Mouse (Mus musculus) erythroblast, embryonic 14.5 days (primary cell): ENCODE results near the gene Zscan2. TPM values are rescaled to one million over a fixed set of nuclear protein-coding genes. Genes with fewer than 3 reads are reported as not detected.
A peak's percentile ranks its signal among the peaks of the same experiment; 100 is the strongest.

Experiments
- H3K27me3 ChIP-seq: 2 replicates; pipeline ENCODE4 v1.6.1; 2012; ENCODE audit warnings: inconsistent platforms; ENCODE audit not compliant: control insufficient read depth
- H3K36me3 ChIP-seq: 2 replicates; pipeline ENCODE4 v1.6.1; 2012; ENCODE audit warnings: mild to moderate bottlenecking, inconsistent platforms; ENCODE audit not compliant: control insufficient read depth
- H3K4me1 ChIP-seq: 2 replicates; pipeline ENCODE4 v1.6.1; 2012; ENCODE audit warnings: inconsistent platforms; ENCODE audit not compliant: control insufficient read depth
- H3K4me3 ChIP-seq: replicated peaks from 2 replicates; pipeline ENCODE3; 2012; ENCODE audit warnings: moderate library complexity, mild to moderate bottlenecking, inconsistent platforms
- H3K9me3 ChIP-seq: 2 replicates; pipeline ENCODE4 v1.6.1; 2012; ENCODE audit warnings: low read length, inconsistent platforms, mixed read lengths; ENCODE audit not compliant: control insufficient read depth
- GATA1 ChIP-seq: IDR thresholded peaks from 2 replicates; pipeline ENCODE4 v1.6.1; 2012; ENCODE audit warnings: low read length, inconsistent platforms, mixed read lengths
- TAL1 ChIP-seq: IDR thresholded peaks from 3 replicates; pipeline ENCODE4 v1.6.1; 2012; ENCODE audit warnings: low read length, inconsistent platforms, mixed read lengths
- polyA plus RNA-seq: library from polyadenylated mRNA; stranded (reverse); fragments of >175 nt; gene quantifications from 2 replicates; pipeline ENCODE4 v1.2.3, GENCODE M21; 2012

Gene Zscan2
- polyA plus RNA-seq, 1 experiment = 0.02 TPM

DNA sequence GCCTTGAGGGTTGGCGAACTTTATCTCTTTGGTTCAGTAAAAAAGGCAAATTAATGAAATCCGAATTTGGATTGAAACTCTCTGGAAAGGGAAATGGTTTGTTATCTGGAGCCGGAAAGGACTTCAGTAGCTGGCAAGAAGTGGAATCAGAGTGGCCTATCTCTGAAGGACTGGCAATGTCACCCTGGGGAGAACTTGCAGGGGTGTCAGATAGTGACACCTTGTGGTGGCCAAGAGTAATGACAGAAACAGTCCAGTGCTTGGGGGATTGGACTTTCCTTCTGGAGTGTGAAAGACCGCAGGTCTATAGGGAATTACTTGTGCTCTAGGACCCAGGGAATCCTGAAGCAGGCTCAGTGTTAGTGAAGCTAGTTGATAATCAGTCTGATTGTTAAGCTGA lies 11.0 kb upstream of the Zscan2 start:
- TF ChIP-seq GATA1 (no peak), TAL1 (no peak)
- H3K27me3 ChIP-seq = no peaks in the 10 kb centered on the region
- no peaks in the 10 kb centered on the region for H3K4me1 ChIP-seq
- peaks cover 5% of the 10 kb centered on the region for H3K9me3 ChIP-seq
- H3K4me3 ChIP-seq = no peak overlapping the region
- no peaks in the 10 kb centered on the region for H3K36me3 ChIP-seq

- Histone ChIP-seq H3K4me1 (no peaks in the 10 kb centered on the region), H3K36me3 (no peaks in the 10 kb centered on the region), H3K27me3 (no peaks in the 10 kb centered on the region), H3K9me3 (peaks cover 5% of the 10 kb centered on the region), H3K4me3 (no peak overlapping the region)
- no peak for TF ChIP-seq GATA1
- TF ChIP-seq TAL1 = no peak
Observed at GRCm38 (mm10) chr7:80850520-80850919, 10.2 kb upstream of the Zscan2 start.

DNA sequence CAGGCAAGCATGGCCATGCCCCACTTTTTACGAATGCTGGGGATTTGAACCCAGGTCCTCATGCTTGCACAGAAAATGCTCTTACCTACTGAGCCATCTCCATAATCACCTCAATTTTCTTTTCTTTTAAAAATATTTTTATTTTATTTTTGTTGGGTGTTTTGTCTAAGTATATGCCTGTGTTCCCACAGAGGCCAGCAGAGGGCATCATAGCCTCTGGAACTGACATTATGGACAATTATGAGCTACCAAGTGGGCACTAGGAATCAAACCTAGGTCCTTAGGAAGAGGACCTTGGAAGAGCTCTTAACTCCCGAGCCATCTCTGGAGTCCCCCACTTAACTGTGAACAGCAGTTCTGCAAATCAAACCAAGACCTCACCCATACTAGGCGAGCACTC lies 7.5 kb upstream of the Zscan2 start:
- TF ChIP-seq GATA1 = no peak
- TF ChIP-seq TAL1 = no peak
- H3K36me3 ChIP-seq = no peaks in the 10 kb centered on the region
- H3K27me3 ChIP-seq = no peaks in the 10 kb centered on the region
- H3K9me3 ChIP-seq = peaks cover 5% of the 10 kb centered on the region
- no peak overlapping the region for H3K4me3 ChIP-seq
- H3K4me1 ChIP-seq = no peaks in the 10 kb centered on the region; the same call in 1 of the 2 replicates

DNA sequence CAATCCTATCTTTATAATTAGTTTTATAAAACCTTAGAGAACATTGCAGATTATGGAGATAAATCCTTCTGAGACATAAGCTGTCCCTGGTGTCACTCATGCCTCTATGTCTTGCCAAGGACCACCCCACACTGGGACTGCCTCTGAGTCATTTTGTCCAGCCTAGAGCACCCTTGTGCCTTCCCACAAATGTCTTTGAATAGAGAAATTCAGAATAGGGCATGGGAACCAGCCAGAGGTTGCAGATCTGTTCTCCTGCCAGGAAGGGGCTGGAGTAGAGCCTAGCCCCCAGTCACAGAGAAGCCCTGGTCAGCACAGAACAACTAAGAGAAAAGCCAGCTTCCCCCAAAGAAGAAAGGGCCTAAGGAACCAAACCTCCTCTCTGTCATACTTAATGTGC lies 5.4 kb upstream of the Zscan2 start:
- peaks cover 5% of the 10 kb centered on the region for H3K9me3 ChIP-seq
- H3K27me3 ChIP-seq = no peaks in the 10 kb centered on the region
- peaks cover 5% of the 10 kb centered on the region for H3K4me1 ChIP-seq
- TF ChIP-seq TAL1 = no peak
- TF ChIP-seq GATA1 = no peak
- no peaks in the 10 kb centered on the region for H3K36me3 ChIP-seq
- H3K4me3 ChIP-seq = no peak overlapping the region

GRCm38 (mm10) chr7:80857181-80857580 lies 3.5 kb upstream of the Zscan2 start:
- Histone ChIP-seq H3K36me3 (no peaks in the 10 kb centered on the region), H3K4me3 (no peak overlapping the region), H3K4me1 (peaks cover 19% of the 10 kb centered on the region), H3K9me3 (peaks cover 5% of the 10 kb centered on the region), H3K27me3 (no peaks in the 10 kb centered on the region)
- TF ChIP-seq GATA1 (no peak), TAL1 (no peak)

DNA sequence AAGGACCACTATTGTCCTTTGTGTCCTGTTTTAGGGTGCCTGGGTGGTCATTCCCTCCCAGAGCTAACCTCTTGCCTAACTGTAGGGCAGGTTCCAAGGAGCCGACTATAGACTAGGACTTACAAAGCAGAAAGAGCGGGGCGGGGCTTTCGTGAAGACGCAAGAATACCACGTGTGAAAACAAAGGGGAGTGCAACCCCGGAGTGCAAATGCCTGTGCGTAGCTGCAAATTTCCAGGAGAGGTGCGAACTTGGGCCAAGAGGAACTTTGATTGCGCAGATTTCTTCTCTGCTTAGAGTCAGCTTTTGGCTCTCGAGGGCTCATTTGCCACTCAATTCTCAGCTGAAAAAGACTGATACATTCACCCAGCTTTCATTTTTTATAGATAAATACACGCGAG lies 493 bp upstream of the Zscan2 start:
- Histone ChIP-seq H3K27me3 (no peaks in the 10 kb centered on the region), H3K9me3 (no peaks in the 10 kb centered on the region), H3K4me3 (peak overlapping the region; percentile 83), H3K4me1 (peaks cover 21% of the 10 kb centered on the region), H3K36me3 (no peaks in the 10 kb centered on the region; the same call in 1 of the 2 replicates)
- TF ChIP-seq TAL1 (no peak), GATA1 (no peak)

- no peaks in the 10 kb centered on the region for H3K9me3 ChIP-seq
- peaks cover 24% of the 10 kb centered on the region for H3K4me1 ChIP-seq
- no peak overlapping the region for H3K4me3 ChIP-seq
- no peak for TF ChIP-seq TAL1
- no peak for TF ChIP-seq GATA1
- H3K36me3 ChIP-seq = no peaks in the 10 kb centered on the region; the same call in 1 of the 2 replicates
- H3K27me3 ChIP-seq = no peaks in the 10 kb centered on the region
Observed at GRCm38 (mm10) chr7:80862475-80862874, 1.8 kb downstream of the Zscan2 start.

- no peaks in the 10 kb centered on the region; the same call in 1 of the 2 replicates for H3K36me3 ChIP-seq
- H3K9me3 ChIP-seq = no peaks in the 10 kb centered on the region
- TF ChIP-seq TAL1 = no peak
- no peak for TF ChIP-seq GATA1
- peaks cover 24% of the 10 kb centered on the region for H3K4me1 ChIP-seq
- H3K27me3 ChIP-seq = no peaks in the 10 kb centered on the region
- no peak overlapping the region for H3K4me3 ChIP-seq
Observed at GRCm38 (mm10) chr7:80863520-80863919, 2.8 kb downstream of the Zscan2 start.

DNA sequence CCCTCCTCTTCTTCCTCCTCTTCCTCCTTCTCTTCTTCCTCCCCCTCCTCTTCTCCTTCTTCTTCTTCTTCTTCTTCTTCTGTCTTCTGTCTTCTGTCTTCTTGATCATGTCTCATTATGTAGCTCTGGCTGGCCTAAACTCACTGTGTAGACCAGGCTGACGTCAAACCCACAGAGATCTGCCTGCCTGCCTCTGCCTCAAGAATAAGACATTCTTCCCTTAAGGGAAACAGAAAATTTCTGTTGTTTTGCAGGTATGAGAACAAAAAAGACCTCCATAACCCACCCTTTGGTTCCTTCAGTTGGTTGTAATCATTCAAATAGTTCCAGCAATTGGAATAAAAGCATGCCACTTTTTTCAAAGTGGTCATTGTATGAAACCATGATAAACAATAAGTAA lies 3.4 kb downstream of the Zscan2 start:
- peaks cover 24% of the 10 kb centered on the region for H3K4me1 ChIP-seq
- H3K36me3 ChIP-seq = no peaks in the 10 kb centered on the region; the same call in 1 of the 2 replicates
- H3K9me3 ChIP-seq = no peaks in the 10 kb centered on the region
- no peak overlapping the region for H3K4me3 ChIP-seq
- TF ChIP-seq GATA1 = no peak
- no peak for TF ChIP-seq TAL1
- no peaks in the 10 kb centered on the region for H3K27me3 ChIP-seq

- Histone ChIP-seq H3K4me3 (no peak overlapping the region), H3K9me3 (no peaks in the 10 kb centered on the region), H3K4me1 (peaks cover 24% of the 10 kb centered on the region), H3K36me3 (no peaks in the 10 kb centered on the region; the same call in 1 of the 2 replicates), H3K27me3 (no peaks in the 10 kb centered on the region)
- no peak for TF ChIP-seq TAL1
- no peak for TF ChIP-seq GATA1
Observed at GRCm38 (mm10) chr7:80864831-80865230, 4.1 kb downstream of the Zscan2 start.
